Mouse (Mus musculus) kidney, adult 2 months (tissue): ENCODE measurements around the gene Pafah1b2. TPM values are rescaled to one million over a fixed set of nuclear protein-coding genes. Genes with fewer than 3 reads are reported as not detected.

Source experiments
- DNase-seq: peaks from one replicate; pipeline ENCODE4 v3.0.0; 2021
- H3K27ac ChIP-seq: fragments of 200-500 bp; 2 replicates; pipeline ENCODE4 v1.5.1; 2012; ENCODE audit warnings: low read depth, low read length, control low read depth, inconsistent platforms; ENCODE audit not compliant: insufficient read depth
- H3K27me3 ChIP-seq: fragments of 200-500 bp; replicated peaks from 2 replicates; pipeline ENCODE4 v1.6.1; 2012; ENCODE audit warnings: mild to moderate bottlenecking, moderate library complexity, low read length, inconsistent platforms; ENCODE audit not compliant: control insufficient read depth, insufficient read depth
- H3K36me3 ChIP-seq: fragments of 200-500 bp; 2 replicates; pipeline ENCODE4 v1.6.1; 2012; ENCODE audit warnings: mild to moderate bottlenecking, moderate library complexity, low read length, inconsistent platforms; ENCODE audit not compliant: control insufficient read depth, insufficient read depth
- H3K4me1 ChIP-seq: fragments of 200-500 bp; 2 replicates; pipeline ENCODE4 v1.6.1; 2011; ENCODE audit warnings: low read length; ENCODE audit not compliant: control insufficient read depth, insufficient read depth
- H3K4me3 ChIP-seq: fragments of 200-500 bp; 2 replicates; pipeline ENCODE4 v1.5.1; 2011; ENCODE audit warnings: mild to moderate bottlenecking, low read depth, low read length, control low read depth; ENCODE audit not compliant: insufficient read depth
- CTCF ChIP-seq: fragments of 200-500 bp; conservative IDR thresholded peaks from 2 replicates; pipeline ENCODE4 v1.5.1; 2011; ENCODE audit warnings: low read depth, mild to moderate bottlenecking, control low read depth, low read length, moderate library complexity, mixed read lengths; ENCODE audit not compliant: insufficient read depth, insufficient read length
- POLR2A ChIP-seq: fragments of 200-500 bp; IDR thresholded peaks from one replicate; pipeline ENCODE4 v1.6.1; 2011; ENCODE audit warnings: low read depth, low read length, control low read depth
- WGBS: fragments of 180-500 bp; shearing (Covaris S2); methylation state at CpG from one replicate; pipeline ENCODE4 v1.1.7; 2018; 5-methylcytosine and 5-hydroxymethylcytosine counted together
- polyA plus RNA-seq: library from polyadenylated mRNA; depleted of rRNA; stranded (reverse); fragments of >200 nt; gene quantifications from 2 replicates; pipeline ENCODE4 v1.2.3, GENCODE M21; 2012

The Pafah1b2 gene
- polyA plus RNA-seq, 1 experiment = 21.1 TPM

GRCm38 (mm10) chr9:45946872-45947183 lies 65.7 kb downstream of the Pafah1b2 start:
- Histone ChIP-seq H3K27ac (no peak overlapping the region), H3K27me3 (no peaks in the 10 kb centered on the region), H3K4me3 (no peak overlapping the region), H3K36me3 (peaks cover 6% of the 10 kb centered on the region), H3K4me1 (no peaks in the 10 kb centered on the region)
- no peak for DNase-seq
- TF ChIP-seq POLR2A (no peak), CTCF (no peak)
- WGBS = 76% methylated on average over 10 of the region's 10 CpGs

GRCm38 (mm10) chr9:45946182-45946871 lies 66.2 kb downstream of the Pafah1b2 start:
- H3K27ac ChIP-seq = no peak overlapping the region
- no peaks in the 10 kb centered on the region for H3K4me1 ChIP-seq
- DNase-seq = no peak
- no peaks in the 10 kb centered on the region for H3K27me3 ChIP-seq
- no peak overlapping the region for H3K4me3 ChIP-seq
- 84% methylated on average over 16 of the region's 16 CpGs for WGBS
- H3K36me3 ChIP-seq = peaks cover 6% of the 10 kb centered on the region
- TF ChIP-seq CTCF (no peak), POLR2A (no peak)

GRCm38 (mm10) chr9:45945721-45946120 lies 66.8 kb downstream of the Pafah1b2 start:
- 75% methylated on average over 13 of the region's 13 CpGs for WGBS
- H3K36me3 ChIP-seq = peaks cover 6% of the 10 kb centered on the region
- no peak for TF ChIP-seq CTCF
- no peak for DNase-seq
- no peak overlapping the region for H3K27ac ChIP-seq
- no peaks in the 10 kb centered on the region for H3K27me3 ChIP-seq
- no peaks in the 10 kb centered on the region for H3K4me1 ChIP-seq
- no peak overlapping the region for H3K4me3 ChIP-seq

DNA sequence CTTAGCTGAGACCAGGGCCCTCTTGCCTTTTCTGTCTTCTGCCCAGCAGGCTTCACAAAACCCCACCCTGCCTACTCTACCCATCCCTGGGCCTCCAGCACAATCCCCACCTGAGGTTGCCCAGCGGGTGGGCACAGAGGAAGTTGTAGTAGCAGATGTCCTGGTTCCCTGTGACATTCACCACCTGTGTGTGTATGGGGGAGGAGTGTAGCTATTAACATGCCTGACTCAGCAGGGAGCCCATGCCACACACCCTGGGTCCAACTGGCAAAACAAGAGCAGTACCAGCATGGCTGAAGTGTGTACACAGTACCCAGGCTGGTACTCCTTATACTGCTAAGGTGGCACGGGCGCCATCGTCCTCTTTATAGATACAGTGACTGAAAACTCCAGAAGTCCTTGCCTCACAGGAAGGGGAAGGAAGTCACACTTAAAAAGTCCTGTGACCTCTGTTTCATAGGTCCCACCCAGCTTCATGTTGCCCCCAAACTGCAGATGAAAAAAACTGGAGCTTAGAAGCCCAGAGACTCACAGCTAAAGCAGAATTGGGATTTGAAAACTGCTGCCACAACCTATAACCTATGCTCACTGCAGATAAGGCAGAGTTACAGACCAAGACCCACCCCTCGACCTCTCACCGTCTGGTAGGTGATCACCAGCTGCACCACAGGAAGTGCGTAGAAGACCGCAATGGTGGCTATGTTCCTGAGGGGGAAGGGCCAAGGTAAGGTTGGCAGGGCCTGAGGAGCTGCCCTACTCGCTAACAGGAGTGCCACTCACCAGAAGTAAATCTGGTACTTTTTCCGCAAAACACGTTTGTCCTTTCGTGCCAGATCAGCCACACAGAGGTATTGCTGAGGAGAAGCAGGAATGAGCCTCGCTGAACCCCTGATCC lies 67.7 kb downstream of the Pafah1b2 start:
- no peak for DNase-seq
- Histone ChIP-seq H3K27ac (no peak overlapping the region), H3K27me3 (no peaks in the 10 kb centered on the region), H3K4me3 (no peak overlapping the region), H3K4me1 (no peaks in the 10 kb centered on the region), H3K36me3 (peaks cover 6% of the 10 kb centered on the region)
- 79% methylated on average over 13 of the region's 13 CpGs for WGBS
- TF ChIP-seq CTCF (no peak), POLR2A (no peak)

GRCm38 (mm10) chr9:45943628-45944505 lies 68.6 kb downstream of the Pafah1b2 start:
- WGBS = 92% methylated on average over 8 of the region's 8 CpGs
- TF ChIP-seq CTCF (no peak), POLR2A (no peak)
- H3K36me3 ChIP-seq = peaks cover 6% of the 10 kb centered on the region

DNA sequence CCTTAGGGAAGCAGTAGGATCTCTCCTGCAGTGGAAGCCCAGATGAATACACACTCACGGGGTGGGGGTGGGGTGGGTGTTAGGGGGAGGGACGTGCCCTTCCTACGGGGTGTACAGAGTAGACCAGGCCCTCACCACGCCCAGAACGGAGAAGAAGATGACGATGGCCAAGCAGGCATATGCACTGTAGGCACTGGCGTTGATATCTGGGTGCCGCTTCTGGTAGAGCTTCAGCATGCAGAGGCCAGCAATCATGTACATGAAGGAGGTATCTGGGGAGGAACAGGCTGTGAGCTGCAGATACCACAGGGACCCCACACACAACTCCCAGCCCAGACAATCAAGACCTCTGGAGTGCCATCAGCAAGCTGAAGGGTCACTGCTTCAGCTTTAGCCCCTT lies 69.6 kb downstream of the Pafah1b2 start:
- Histone ChIP-seq H3K27me3 (no peaks in the 10 kb centered on the region), H3K4me3 (no peak overlapping the region), H3K4me1 (no peaks in the 10 kb centered on the region), H3K27ac (no peak overlapping the region), H3K36me3 (peaks cover 6% of the 10 kb centered on the region; the same call in 1 of the 2 replicates)
- no peak for DNase-seq
- 92% methylated on average over 8 of the region's 8 CpGs for WGBS
- no peak for TF ChIP-seq CTCF

More at GRCm38 (mm10) chr9:45943628-45944505, 68.6 kb downstream of the Pafah1b2 start:
- Histone ChIP-seq H3K27ac (no peak overlapping the region), H3K27me3 (no peaks in the 10 kb centered on the region), H3K4me3 (no peak overlapping the region), H3K4me1 (no peaks in the 10 kb centered on the region)
- no peak for DNase-seq
